Mouse (Mus musculus) liver, adult 2 months (tissue): ENCODE data around the gene Kdelr3.

Experiments
- CTCF ChIP-seq: fragments of 200-500 bp; IDR thresholded peaks from 2 replicates; pipeline ENCODE4 v1.5.1; 2011; ENCODE audit warnings: low read depth, low read length, control low read depth
- POLR2A ChIP-seq: fragments of 200-500 bp; IDR thresholded peaks from 2 replicates; pipeline ENCODE4 v1.6.1; 2011; ENCODE audit warnings: low read length, control low read depth; ENCODE audit not compliant: insufficient read depth; ENCODE audit errors: extremely low read depth

- no peak for TF ChIP-seq POLR2A
- no peak for TF ChIP-seq CTCF
These were observed 11.9 kb downstream of the Kdelr3 start for GRCm38 (mm10) chr15:79527991-79528639.
